Mouse (Mus musculus) liver, embryonic 14.5 days (tissue): ENCODE results near the gene A730071L15Rik.

ENCODE experiments used
- CTCF ChIP-seq: IDR thresholded peaks from 2 replicates; pipeline ENCODE4 v1.5.1; 2016; ENCODE audit warnings: antibody characterized with exemption, low read depth, control low read depth
- EP300 ChIP-seq: IDR thresholded peaks from 2 replicates; pipeline ENCODE4 v1.6.1; 2016; ENCODE audit warnings: antibody characterized with exemption, low read depth

- no peak for TF ChIP-seq CTCF
- no peak for TF ChIP-seq EP300
Observed at GRCm38 (mm10) chr11:6164781-6165180, 35.0 kb upstream of the A730071L15Rik start.
